Mouse (Mus musculus): Measurements from ENCODE around the gene Afap1l2. TPM values are rescaled to one million over a fixed set of nuclear protein-coding genes. Genes with fewer than 3 reads are reported as not detected.

Gene Afap1l2
- polyA plus RNA-seq, 1 experiment from 2014 or later, result 24.6 TPM

DNA sequence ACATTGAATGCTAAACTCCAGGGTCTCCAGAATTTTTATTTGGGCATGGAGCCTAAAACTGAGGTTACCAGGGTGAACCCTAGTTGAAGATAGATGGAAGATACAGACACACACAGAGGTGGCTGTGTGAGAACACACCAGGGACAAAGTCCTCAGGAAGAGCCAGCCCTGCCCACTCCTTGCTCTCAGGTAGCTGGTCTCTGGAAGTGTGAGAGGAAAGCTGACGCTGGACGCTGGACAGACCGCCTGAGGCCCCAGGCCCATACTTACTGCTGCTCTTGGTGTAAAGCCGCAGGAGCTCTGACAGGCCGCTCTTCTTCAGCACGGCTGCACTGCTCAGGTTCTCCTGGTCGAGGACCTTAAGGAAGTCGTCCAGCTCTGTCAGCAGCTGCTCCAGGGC is 58.2 kb downstream of the Afap1l2 start:
- H3K9ac ChIP-seq (replicated peaks; ENCODE audit: low read depth, low read length), result no peak overlapping the region
- H3K4me3 ChIP-seq (ENCODE audit: low read depth, low read length), result no peak overlapping the region
- no peak overlapping the region for H3K27ac ChIP-seq (ENCODE audit: low read length)
- 0 out of 2 replicates have a peak, but pooled peaks cover 10% of the 10 kb centered on the region for H3K4me1 ChIP-seq (ENCODE audit: control insufficient read depth, insufficient read depth, low read length)
- H3K36me3 ChIP-seq (ENCODE audit: control insufficient read depth, insufficient read depth, low read length), result no peaks in the 10 kb centered on the region
- H3K4me2 ChIP-seq (replicated peaks; ENCODE audit: low read depth, low read length), result no peak overlapping the region
- no peaks in the 10 kb centered on the region for H3K27me3 ChIP-seq (ENCODE audit: control insufficient read depth, insufficient read depth, low read length)
- WGBS, result 58% methylated on average over 8 of the region's 8 CpGs
- no peaks in the 10 kb centered on the region for H3K9me3 ChIP-seq (ENCODE audit: control insufficient read depth, low read depth, low read length)
- ATAC-seq (ENCODE audit: insufficient number of reproducible peaks, insufficient read depth, low FRiP score, low read depth), result no peak

DNA sequence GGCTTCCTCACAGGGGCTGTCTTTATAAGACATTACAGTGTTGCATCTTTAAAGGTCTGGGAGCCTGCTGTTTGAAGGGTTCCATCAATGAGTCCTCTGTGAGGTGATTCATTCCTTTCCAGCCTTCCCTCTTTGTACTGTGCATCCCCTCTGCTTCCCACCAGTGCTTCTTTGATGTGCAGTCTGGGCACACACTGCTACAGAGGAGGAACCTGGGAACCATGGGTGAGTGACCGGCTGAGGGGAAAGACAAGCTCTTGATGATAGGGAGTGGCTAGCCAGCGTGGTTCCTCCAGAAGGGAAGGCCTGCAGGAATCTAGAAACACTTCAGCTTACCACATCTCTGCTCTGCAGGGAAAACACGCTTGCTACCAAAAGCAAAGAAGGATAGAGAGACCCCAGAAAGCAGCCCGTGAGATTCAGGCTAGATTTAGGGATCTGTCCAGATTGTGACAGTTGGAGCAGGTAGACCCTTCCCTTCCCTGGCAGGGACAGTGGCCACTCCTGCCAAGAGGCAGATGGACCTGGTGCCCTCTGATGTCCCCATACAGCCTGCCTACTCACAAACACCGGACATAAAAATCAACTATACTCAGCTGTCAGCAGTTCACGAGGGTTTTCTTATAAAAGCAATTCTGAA is 59.9 kb downstream of the Afap1l2 start:
- H3K4me1 ChIP-seq (ENCODE audit: control insufficient read depth, insufficient read depth, low read length), result no peaks in the 10 kb centered on the region
- no peak overlapping the region for H3K27ac ChIP-seq (ENCODE audit: low read length)
- no peak overlapping the region for H3K4me3 ChIP-seq (ENCODE audit: low read depth, low read length)
- no peaks in the 10 kb centered on the region for H3K27me3 ChIP-seq (ENCODE audit: control insufficient read depth, insufficient read depth, low read length)
- WGBS, result 62% methylated on average over 6 of the region's 6 CpGs
- no peaks in the 10 kb centered on the region for H3K36me3 ChIP-seq (ENCODE audit: control insufficient read depth, insufficient read depth, low read length)
- no peak overlapping the region for H3K9ac ChIP-seq (replicated peaks; ENCODE audit: low read depth, low read length)
- H3K4me2 ChIP-seq (replicated peaks; ENCODE audit: low read depth, low read length), result no peak overlapping the region
- no peaks in the 10 kb centered on the region for H3K9me3 ChIP-seq (ENCODE audit: control insufficient read depth, low read depth, low read length)
- ATAC-seq (ENCODE audit: insufficient number of reproducible peaks, insufficient read depth, low FRiP score, low read depth), result no peak

DNA sequence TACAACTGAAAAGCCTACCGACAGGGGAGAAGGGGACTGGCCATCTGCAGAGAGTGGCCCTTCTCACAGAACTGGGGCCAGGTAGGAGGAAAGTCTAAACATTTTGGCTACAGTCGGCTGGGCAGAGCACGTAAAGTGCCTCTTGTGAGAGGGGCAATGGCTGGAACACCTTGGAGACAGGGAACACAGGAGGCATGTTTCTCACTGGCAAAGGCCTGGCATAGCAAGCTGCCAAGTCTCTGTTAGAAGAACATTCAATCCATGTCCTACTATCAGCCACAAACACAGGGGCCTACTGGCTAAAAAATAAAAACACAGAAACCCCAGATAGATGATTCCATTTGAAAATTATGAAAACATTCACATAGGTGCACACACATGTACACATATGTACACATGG is 61.3 kb downstream of the Afap1l2 start:
- no peak for ATAC-seq (ENCODE audit: insufficient number of reproducible peaks, insufficient read depth, low FRiP score, low read depth)
- Histone ChIP-seq H3K36me3 (ENCODE audit: control insufficient read depth, insufficient read depth, low read length) (0 out of 2 replicates have a peak, but pooled peaks cover 3% of the 10 kb centered on the region), H3K4me1 (ENCODE audit: control insufficient read depth, insufficient read depth, low read length) (no peaks in the 10 kb centered on the region), H3K27me3 (ENCODE audit: control insufficient read depth, insufficient read depth, low read length) (no peaks in the 10 kb centered on the region), H3K9ac (replicated peaks; ENCODE audit: low read depth, low read length) (no peak overlapping the region), H3K9me3 (ENCODE audit: control insufficient read depth, low read depth, low read length) (no peaks in the 10 kb centered on the region), H3K27ac (ENCODE audit: low read length) (no peak overlapping the region), H3K4me2 (replicated peaks; ENCODE audit: low read depth, low read length) (no peak overlapping the region), H3K4me3 (ENCODE audit: low read depth, low read length) (no peak overlapping the region)
- WGBS, result 81% methylated on average over 3 of the region's 3 CpGs

DNA sequence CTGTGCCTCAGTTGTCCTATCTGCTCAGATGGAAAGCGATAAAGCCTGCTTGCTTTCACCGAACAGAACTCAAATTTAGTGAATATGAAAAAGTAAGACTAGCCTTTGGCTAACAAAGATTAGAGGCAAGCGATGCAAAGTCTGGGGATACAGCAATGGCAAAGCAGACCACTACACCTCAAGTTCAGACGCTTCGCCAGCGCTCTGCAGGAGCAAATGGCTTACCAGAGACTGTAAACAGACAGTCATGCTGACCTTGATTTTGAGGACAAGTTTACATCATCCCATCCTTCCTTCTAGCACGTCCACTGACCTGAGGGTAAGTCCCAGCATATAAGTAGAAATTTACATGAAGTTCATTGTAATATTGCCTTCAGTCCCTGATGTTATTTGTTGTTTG is 61.8 kb downstream of the Afap1l2 start:
- no peak for ATAC-seq (ENCODE audit: insufficient number of reproducible peaks, insufficient read depth, low FRiP score, low read depth)
- Histone ChIP-seq H3K36me3 (ENCODE audit: control insufficient read depth, insufficient read depth, low read length) (0 out of 2 replicates have a peak, but pooled peaks cover 3% of the 10 kb centered on the region), H3K4me2 (replicated peaks; ENCODE audit: low read depth, low read length) (no peak overlapping the region), H3K27me3 (ENCODE audit: control insufficient read depth, insufficient read depth, low read length) (no peaks in the 10 kb centered on the region), H3K4me3 (ENCODE audit: low read depth, low read length) (no peak overlapping the region), H3K9ac (replicated peaks; ENCODE audit: low read depth, low read length) (no peak overlapping the region), H3K9me3 (ENCODE audit: control insufficient read depth, low read depth, low read length) (no peaks in the 10 kb centered on the region), H3K27ac (ENCODE audit: low read length) (no peak overlapping the region), H3K4me1 (ENCODE audit: control insufficient read depth, insufficient read depth, low read length) (no peaks in the 10 kb centered on the region)
- 81% methylated on average over 7 of the region's 7 CpGs for WGBS

DNA sequence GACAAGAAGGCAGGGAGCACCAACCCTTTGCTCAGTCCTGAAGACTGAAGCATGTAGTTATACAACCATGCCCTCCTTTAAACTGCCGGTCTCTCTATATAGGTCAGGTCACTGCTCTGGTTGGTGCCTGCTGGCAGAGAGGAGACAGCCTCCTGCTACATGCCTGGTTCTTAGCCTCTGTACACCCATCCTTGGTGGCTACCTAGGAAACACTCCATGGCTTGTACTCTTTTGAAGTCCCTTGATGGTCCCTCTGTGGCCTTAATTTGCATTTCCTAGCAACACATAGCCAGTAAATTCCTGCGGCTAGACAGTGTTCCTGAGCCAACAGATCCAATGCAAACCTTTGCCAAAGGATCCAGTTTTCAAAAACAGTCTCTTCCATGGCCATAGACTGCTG is 62.4 kb downstream of the Afap1l2 start:
- Histone ChIP-seq H3K4me1 (ENCODE audit: control insufficient read depth, insufficient read depth, low read length) (no peaks in the 10 kb centered on the region), H3K9me3 (ENCODE audit: control insufficient read depth, low read depth, low read length) (no peaks in the 10 kb centered on the region), H3K27ac (ENCODE audit: low read length) (no peak overlapping the region), H3K36me3 (ENCODE audit: control insufficient read depth, insufficient read depth, low read length) (0 out of 2 replicates have a peak, but pooled peaks cover 3% of the 10 kb centered on the region), H3K4me2 (replicated peaks; ENCODE audit: low read depth, low read length) (no peak overlapping the region), H3K27me3 (ENCODE audit: control insufficient read depth, insufficient read depth, low read length) (no peaks in the 10 kb centered on the region), H3K4me3 (ENCODE audit: low read depth, low read length) (no peak overlapping the region), H3K9ac (replicated peaks; ENCODE audit: low read depth, low read length) (no peak overlapping the region)
- no peak for ATAC-seq (ENCODE audit: insufficient number of reproducible peaks, insufficient read depth, low FRiP score, low read depth)
- 82% methylated on average over 2 of the region's 2 CpGs for WGBS

DNA sequence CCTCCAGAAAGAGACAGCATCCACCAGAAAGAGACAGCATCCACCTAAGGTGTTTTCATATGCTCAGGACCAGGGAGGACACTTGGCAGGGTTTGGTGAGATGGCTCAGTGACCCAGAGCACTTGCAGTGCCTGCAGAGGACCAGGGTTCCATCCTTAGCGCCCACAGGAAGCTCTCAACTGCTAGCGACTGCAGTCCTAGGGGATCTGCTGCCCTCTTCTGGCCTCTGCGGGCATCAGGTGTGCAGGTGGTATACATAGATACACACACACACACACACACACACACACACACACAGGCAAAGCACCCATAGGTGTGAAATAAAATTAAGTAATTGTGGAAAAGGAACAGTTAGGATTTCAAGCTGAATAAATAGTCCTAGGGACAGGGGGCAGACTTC is 63.2 kb downstream of the Afap1l2 start:
- H3K27me3 ChIP-seq (ENCODE audit: control insufficient read depth, insufficient read depth, low read length), result no peaks in the 10 kb centered on the region
- no peak overlapping the region for H3K9ac ChIP-seq (replicated peaks; ENCODE audit: low read depth, low read length)
- WGBS, result 98% methylated on average over 3 of the region's 3 CpGs
- H3K27ac ChIP-seq (ENCODE audit: low read length), result peak overlapping the region; percentile 33; the same call in 1 of the 2 replicates
- H3K9me3 ChIP-seq (ENCODE audit: control insufficient read depth, low read depth, low read length), result no peaks in the 10 kb centered on the region
- H3K4me2 ChIP-seq (replicated peaks; ENCODE audit: low read depth, low read length), result no peak overlapping the region
- ATAC-seq (ENCODE audit: insufficient number of reproducible peaks, insufficient read depth, low FRiP score, low read depth), result no peak
- H3K4me1 ChIP-seq (ENCODE audit: control insufficient read depth, insufficient read depth, low read length), result no peaks in the 10 kb centered on the region
- no peak overlapping the region for H3K4me3 ChIP-seq (ENCODE audit: low read depth, low read length)
- 0 out of 2 replicates have a peak, but pooled peaks cover 3% of the 10 kb centered on the region for H3K36me3 ChIP-seq (ENCODE audit: control insufficient read depth, insufficient read depth, low read length)

DNA sequence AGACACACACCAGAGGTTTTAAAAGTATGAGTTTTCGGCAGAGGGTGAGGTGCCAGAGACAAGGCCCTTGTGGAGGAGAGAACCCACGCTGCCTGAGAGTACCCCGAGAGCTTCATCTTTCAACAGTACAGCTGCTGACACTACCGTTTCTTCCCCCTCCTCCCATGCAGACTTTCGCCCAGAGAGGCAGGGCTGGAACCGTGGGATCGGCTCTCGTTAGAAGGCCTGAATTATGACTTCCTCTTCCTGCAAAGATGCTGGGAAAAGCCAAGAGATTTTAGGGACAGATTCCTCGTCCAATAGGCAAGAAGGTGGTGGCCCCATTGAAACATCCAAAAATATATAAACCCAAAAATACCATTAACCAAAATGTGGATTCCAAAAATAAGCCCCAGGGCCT is 63.8 kb downstream of the Afap1l2 start:
- 53% methylated on average over 9 of the region's 9 CpGs for WGBS
- H3K36me3 ChIP-seq (ENCODE audit: control insufficient read depth, insufficient read depth, low read length), result 0 out of 2 replicates have a peak, but pooled peaks cover 3% of the 10 kb centered on the region

DNA sequence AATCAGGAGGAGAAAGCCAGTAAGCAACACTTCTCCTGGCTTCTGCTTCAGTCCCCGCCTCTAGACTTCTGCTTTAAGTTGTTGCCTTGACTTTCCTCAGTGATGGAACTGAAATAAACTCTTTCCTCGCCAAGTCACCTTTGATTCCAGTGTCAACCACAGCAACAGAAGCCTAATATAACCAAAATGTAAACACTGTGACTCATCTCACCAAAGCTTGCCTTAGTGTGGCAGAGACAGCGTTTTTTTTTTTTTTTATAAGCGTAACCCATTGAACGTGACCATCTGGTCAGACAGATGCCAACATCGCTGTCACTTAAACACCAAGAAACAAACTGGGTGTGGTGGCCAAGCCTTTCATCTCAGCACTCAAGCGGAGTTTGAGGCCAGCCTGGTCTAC is 65.8 kb downstream of the Afap1l2 start:
- H3K4me2 ChIP-seq (replicated peaks; ENCODE audit: low read depth, low read length), result no peak overlapping the region
- H3K9ac ChIP-seq (replicated peaks; ENCODE audit: low read depth, low read length), result no peak overlapping the region
- no peak overlapping the region for H3K4me3 ChIP-seq (ENCODE audit: low read depth, low read length)
- no peaks in the 10 kb centered on the region for H3K4me1 ChIP-seq (ENCODE audit: control insufficient read depth, insufficient read depth, low read length)
- H3K36me3 ChIP-seq (ENCODE audit: control insufficient read depth, insufficient read depth, low read length), result 0 out of 2 replicates have a peak, but pooled peaks cover 3% of the 10 kb centered on the region
- H3K27ac ChIP-seq (ENCODE audit: low read length), result no peak overlapping the region
- H3K9me3 ChIP-seq (ENCODE audit: control insufficient read depth, low read depth, low read length), result no peaks in the 10 kb centered on the region
- 88% methylated on average over 7 of the region's 7 CpGs for WGBS
- no peak for ATAC-seq (ENCODE audit: insufficient number of reproducible peaks, insufficient read depth, low FRiP score, low read depth)
- H3K27me3 ChIP-seq (ENCODE audit: control insufficient read depth, insufficient read depth, low read length), result no peaks in the 10 kb centered on the region

More for the DNA sequence above, 63.8 kb downstream of the Afap1l2 start:
- Histone ChIP-seq H3K4me1 (ENCODE audit: control insufficient read depth, insufficient read depth, low read length) (no peaks in the 10 kb centered on the region), H3K9ac (replicated peaks; ENCODE audit: low read depth, low read length) (no peak overlapping the region), H3K4me2 (replicated peaks; ENCODE audit: low read depth, low read length) (no peak overlapping the region), H3K4me3 (ENCODE audit: low read depth, low read length) (no peak overlapping the region), H3K27me3 (ENCODE audit: control insufficient read depth, insufficient read depth, low read length) (no peaks in the 10 kb centered on the region), H3K27ac (ENCODE audit: low read length) (no peak overlapping the region), H3K9me3 (ENCODE audit: control insufficient read depth, low read depth, low read length) (no peaks in the 10 kb centered on the region)
- no peak for ATAC-seq (ENCODE audit: insufficient number of reproducible peaks, insufficient read depth, low FRiP score, low read depth)

DNA sequence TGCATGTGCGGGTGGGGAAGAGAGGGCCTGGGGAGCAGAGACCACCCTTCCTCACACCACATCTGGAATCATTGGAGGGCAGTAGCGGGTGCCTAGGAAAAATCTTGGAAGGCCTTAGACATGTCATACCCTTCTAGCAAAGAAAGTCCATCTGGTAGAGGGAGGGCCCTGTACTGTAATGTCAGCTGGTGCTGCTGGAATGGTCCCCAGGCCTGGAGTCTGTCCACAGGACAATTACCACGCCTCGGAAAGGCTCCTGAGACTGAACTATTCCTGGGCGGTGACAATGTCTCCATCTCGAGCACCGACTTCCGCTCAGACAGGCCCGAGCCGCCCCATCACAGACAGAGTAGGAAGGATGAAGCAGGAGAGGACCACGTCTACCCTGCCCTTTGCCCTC is 67.5 kb downstream of the Afap1l2 start:
- Histone ChIP-seq H3K27ac (ENCODE audit: low read length) (no peak overlapping the region), H3K9me3 (ENCODE audit: control insufficient read depth, low read depth, low read length) (no peaks in the 10 kb centered on the region), H3K4me2 (replicated peaks; ENCODE audit: low read depth, low read length) (no peak overlapping the region), H3K36me3 (ENCODE audit: control insufficient read depth, insufficient read depth, low read length) (0 out of 2 replicates have a peak, but pooled peaks cover 3% of the 10 kb centered on the region), H3K27me3 (ENCODE audit: control insufficient read depth, insufficient read depth, low read length) (no peaks in the 10 kb centered on the region), H3K4me1 (ENCODE audit: control insufficient read depth, insufficient read depth, low read length) (no peaks in the 10 kb centered on the region), H3K9ac (replicated peaks; ENCODE audit: low read depth, low read length) (no peak overlapping the region), H3K4me3 (ENCODE audit: low read depth, low read length) (no peak overlapping the region)
- WGBS, result 87% methylated on average over 11 of the region's 11 CpGs
- ATAC-seq (ENCODE audit: insufficient number of reproducible peaks, insufficient read depth, low FRiP score, low read depth), result no peak

All from stomach, embryonic 14.5 days (tissue).